Mouse (Mus musculus) skeletal muscle tissue, adult 2 months (tissue): ENCODE results near the gene Zfr.

Experiments
- DNase-seq: peaks from one replicate; pipeline ENCODE4 v3.0.0-alpha.2; 2012; ENCODE audit warnings: low read depth, low spot score

Zfr gene

DNA sequence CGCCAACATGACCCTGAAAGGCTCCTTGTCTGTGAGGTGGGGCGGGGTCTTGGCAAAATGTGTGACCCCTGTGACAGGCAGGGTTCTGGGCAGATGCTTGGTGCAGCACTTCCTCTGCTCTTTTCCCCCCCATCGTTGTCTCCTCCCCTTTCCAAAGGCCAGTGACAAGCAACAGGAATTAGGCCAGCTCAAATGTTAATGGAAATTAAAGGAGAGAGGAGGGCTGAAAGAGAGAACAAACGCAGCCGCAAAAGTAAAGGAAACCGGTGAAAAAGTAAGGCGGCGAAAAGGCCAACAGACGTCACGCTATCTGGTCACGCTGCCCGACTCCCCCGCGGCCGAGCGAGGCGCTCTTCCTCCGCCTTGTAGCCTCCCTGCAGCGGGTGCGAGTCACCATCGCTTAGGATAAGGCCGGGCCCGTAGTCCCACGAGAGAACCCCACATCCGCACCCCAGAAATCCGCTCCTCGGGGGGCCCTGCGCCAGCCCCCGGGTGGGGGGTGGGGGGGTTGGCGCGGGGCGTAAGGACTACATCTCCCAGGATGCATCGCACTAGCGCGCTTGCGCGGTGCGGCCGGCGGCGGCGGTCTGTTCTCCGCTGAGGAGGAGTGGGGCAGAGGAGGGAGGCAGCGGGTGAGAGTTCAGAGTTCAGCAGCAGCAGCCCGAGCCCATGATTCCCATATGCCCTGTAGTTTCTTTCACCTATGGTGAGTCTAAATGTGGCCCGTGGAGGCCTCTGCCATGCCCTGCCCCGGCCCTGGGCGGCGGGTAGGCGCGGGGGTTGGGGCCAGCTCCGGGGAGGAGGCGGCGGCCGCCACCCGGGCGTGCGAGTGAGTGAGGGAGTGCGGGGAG lies at the start of gene Zfr:
Zfr (plus strand) TSS at position 590 of the 851 bp plus-strand sequence.
- DNase-seq: peak; percentile 89

DNA sequence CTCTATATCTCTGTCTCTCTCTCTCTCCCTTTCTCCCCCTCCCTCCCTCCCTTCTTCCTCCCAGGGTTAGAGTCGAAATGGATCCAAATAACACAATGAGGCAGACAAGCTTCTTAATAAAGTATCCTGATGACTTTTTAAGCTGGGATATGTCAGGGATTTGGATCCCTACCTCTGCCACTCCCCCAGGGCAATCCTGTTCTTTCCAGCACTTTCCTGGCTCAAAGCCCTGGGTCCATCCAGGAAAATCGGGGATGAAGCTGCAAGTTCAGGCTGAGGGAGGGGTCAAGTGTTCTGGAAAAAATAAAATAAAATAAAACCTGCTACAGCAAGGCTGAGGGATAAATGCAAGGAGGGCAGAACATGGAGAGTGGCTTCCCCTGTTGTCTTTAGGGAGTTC lies 49.7 kb upstream of the Zfr start:
- no peak for DNase-seq

DNA sequence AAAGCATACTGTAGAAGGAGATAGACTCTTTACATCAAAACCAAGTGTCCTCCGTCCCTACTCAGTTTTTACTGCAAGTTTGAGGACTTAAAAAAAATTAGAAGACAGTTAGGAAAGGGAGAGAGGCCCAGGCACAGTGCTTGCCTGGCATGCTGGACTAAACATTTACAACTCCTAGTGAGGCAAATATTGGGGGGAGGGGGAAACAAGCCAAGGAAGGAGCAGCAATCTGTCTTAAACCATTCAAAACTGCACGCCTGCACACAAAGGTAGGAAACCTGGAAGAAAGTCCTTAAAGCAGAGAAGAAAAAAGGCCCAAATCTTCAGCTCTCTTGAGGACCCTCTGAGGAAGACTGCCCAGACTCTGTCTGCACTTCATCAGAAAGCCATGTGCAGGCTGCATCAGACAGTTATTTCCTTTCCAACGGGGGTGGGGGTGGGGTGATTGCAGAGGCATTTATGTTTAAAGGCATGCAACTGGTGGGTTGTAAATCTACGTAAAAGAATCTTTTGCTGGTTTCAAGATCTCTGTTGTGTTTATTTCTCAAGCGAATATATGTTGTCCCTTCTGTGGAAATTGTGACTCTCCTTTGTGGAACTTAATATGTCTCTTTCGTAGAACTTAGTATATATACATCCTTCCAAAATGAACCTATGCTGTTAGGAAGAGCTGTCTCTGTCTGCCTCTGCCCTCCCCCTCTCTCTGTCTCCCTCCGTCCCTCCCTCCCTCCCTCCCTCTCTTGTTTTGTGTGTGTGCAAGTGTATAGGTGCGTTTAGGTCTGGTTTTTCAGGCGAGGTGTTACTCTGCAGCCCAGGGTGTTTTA lies 49.0 kb upstream of the Zfr start:
- DNase-seq: no peak

DNA sequence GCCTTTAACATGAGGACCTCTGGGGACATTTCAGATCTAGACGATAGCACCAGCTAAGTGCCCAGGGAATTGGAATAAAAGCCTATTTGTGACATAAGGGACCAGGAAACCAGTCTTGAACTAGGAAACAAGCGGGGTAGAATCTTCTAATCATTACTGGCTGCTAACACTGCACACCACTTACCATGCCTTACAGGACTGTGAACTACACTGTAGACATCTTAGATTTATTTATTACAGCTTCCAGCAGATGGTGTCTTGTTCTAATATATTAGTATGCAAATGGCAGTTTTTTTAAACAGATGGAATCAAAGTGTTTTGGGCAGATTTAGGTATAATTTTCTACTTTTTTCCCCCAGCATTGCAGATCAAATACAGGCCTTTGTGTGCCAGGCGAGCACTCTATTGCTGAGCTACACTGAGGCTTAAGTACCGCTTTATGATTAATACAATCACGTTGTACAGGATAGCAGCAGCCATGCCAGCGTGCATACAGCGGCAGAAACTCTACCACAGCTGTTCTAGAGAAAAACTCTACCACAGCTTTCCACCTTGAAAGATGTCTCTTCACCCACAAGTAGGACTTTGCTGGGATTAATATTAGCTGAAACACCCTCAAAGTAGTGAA lies 44.8 kb upstream of the Zfr start:
- no peak for DNase-seq

DNA sequence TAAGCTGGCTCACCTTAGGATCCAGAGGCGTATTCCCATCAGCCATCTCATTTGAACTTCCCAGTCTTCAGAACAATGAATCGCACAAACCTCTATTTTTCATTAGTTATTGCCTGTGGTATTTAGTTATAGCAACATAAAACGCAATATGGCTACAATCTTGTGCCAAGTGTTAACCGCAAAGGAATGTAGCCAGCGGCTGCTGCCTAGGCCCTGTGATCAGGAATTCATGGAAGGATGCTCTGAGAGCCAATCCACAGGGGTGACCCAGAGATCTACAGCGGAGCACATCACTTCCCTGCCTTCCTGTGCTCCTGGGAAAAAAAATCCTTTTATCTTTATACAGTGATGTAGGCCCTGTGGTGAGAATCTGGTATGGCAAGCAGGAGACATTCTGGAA lies 43.2 kb upstream of the Zfr start:
- DNase-seq: no peak

DNA sequence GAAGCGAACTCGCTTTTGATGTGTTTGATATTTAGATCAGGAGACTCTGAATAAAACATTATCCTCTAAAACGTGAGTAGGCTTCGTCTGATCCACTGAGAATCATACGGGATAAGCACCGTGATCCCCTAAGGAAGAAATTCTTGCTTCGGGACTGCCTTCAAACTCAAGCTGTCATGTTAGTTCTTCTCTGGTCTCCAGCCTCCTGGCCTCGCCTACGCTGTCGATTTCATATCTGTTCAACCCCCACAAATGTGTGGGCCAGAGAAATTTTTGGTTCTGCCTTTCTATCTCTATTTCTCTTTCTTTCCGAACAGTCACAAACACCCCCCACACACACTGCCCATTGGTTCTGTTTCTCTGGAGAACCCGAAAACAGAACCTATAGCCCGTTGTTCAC lies 35.3 kb upstream of the Zfr start:
- no peak for DNase-seq

DNA sequence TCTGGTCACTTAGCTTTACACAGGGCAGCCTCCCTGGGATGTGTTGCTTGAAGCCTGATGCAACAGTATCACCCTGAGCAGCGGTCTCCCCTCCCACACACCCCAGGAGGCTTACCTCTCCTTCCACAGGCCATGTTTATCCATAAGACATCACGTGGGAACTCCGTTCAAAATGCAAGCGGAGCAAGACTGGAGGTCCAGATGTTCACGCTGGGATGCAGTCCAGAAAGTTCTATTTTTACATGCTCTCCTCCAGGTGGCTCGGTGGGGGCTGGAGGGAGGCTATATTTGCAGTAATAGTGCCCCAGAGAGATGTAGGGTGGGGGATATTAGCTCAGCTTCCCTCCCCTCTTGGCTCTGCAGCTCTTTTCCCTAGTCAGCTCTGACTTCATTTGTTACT lies 33.5 kb upstream of the Zfr start:
- DNase-seq: peak; percentile 70

DNA sequence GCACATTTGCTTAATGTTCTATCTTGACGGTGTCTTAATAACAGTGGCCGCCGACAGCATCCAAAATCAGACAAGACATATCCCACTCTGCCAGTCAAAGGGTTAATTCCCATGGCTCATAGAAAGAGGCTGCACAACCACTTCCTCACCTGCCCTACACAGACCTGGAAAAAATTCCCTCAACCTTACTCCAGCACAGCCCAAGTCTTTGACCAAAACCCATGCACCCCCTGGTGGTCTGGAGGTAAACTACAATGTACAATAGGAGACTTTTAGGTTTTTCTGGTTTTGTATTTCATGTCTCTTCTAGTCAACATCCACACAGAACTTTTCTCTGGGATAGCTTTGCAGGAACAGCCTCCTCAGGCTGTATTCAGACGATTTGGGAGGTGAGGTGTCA lies 32.8 kb upstream of the Zfr start:
- DNase-seq: no peak

DNA sequence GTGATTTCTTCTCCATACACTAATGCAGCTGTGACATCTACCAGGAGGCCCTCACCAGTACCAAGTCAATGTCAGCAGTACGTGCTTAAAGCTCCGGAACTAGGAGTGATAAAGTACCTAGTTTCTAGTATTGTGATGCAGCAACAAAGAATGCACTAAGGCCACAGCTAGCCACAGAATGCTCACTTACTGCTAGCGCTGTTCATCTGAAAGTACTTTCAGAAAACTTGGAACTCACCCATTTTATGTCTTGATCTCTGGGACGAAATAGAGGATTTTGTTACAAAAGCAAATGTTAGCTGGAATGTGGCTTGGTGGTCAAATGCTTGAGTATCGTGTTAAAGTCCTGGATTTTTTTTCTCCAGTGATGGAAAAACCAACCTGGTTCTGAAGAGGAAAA lies 30.0 kb upstream of the Zfr start:
- no peak for DNase-seq

DNA sequence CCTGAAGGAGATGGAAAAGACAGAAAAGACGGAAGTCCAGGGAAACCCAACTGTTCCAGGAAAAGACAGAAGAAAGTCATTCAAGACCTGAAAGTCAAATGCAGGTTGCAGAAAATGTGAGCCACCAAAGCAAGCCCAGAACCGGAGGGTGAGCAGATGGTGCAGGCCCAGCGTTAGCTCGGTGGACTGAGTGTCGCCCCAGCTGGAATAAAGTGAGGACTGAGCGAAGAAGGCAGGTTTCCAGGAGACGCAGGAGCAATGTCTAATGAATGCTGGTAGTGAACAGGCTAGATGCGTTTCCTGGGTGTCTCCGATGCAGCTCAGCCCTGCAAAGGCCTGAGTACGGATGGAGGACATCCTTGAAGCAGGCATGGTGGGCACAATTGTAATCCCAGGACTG lies 29.5 kb upstream of the Zfr start:
- no peak for DNase-seq

DNA sequence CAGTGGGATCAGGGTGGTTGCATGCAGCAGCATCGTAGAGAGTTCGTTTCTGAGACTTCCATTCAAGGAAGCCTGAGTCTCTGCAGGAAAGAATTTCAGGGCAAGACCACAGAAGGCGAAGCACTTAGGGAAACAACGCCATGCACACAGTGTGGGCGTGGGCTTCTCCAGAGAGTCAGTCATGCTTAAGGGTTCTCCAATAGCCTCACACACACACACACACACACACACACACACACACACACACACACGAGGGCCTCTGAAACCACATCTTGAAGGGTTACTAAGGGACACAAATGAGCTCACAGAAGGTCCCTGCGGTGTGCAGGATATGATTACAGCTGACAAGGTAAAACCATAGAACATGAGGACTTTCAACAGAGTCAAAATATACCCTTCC lies 27.5 kb upstream of the Zfr start:
- no peak for DNase-seq

DNA sequence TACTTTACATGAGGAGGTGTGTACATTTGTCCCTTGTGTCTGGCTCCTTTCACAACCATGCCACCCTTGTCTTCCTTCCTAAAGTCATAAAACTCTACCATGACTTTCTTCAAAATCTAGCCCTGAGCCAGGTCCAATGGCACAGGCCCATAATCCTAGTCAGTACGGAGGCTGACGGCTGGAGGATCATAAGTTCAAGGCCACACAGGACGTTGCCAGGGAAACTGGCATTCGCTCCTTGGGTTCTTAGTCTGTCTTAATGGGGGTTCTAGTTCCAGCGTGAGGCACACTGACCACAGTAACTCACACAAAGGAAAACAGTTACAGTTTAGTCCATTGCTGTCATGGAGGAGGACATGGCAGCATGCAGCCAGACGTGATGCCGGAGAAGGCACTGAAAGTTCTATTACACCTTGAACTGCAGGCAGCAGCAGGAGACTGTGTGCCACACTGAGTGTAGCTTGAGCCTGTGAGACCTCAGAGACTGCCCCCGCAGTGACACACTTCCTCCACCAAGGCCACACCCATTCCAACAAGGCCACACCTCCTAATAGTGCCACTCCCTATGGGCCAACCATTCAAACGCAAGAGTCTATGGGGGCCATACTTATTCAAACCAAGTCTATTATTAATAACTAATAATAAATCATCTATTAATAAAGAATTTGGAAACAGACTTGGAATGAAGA lies 26.5 kb upstream of the Zfr start:
- DNase-seq: no peak

DNA sequence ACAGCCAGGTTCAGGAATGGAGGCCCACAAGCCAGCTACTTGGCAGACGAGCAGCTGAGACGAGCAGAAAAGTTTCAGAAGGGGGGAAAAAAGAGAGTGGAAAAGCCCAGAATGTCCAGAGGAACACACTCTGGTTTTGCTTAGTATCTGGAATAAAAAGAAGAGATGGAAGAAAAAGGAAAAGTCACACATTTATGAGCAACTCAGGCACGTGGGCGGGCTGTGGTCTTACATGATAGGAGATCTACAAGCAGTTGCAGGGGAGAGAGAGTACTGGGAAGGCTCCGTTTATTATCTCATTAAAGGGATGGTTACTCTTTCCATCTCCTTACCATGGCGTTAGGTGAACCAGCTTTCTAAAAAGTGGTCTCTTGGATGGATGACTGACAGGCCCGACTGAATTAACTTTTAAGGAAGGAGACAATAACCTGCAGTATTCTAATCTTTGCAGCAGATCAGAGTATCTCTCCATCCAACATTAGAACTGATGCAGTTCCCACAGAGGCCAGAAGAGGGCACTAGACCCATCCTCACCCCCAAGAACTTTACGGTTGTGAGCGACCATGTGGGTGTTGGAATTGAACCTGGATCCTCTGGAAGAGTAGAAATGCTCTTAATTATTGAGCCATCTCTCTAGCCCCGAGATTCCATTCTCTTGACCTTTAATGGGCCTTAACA lies 25.7 kb upstream of the Zfr start:
- DNase-seq: no peak

DNA sequence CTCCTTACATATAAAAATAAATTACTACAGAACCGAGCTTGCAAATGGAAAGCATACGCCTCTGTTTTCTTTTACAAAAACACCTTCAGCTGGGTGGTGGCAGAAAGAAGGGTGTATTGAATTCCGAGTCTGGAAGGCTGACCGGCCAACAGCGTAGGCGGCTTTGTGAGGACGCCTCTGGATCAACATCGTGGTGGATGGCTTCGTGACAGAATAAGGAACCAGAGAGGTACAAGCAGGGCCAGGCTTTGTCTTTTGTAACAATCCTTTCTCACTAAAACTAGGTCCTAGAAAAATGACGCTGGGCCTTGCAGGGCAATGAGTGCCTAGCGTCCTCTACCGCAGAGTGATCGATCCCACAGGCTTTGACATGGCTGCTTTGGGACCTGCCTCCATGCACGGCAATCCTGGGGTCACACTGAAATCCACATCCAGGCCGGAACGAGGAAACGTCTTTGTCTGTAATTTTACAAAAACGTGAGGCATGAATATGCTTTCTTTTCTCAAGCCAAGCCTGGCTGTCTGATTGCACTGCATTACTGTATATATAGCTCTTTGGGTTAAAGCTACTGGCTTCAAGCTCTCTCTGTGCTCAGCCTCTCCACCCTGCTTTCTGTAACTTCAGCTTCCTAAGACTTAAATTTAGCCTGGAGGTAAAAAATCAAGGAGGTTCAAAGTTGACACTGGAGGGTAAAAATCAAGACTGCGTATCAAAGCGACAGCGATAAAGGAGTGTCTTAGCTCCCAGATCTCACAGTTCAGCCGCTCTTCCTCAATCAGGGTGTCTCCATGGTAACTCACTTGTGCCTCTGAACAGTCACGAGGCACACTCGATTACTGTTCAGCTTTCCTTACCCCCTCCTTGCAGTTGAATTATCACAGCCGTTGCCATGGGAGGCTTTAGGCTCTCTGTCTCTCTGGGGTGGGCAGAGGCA lies 24.3 kb upstream of the Zfr start:
- DNase-seq: no peak

DNA sequence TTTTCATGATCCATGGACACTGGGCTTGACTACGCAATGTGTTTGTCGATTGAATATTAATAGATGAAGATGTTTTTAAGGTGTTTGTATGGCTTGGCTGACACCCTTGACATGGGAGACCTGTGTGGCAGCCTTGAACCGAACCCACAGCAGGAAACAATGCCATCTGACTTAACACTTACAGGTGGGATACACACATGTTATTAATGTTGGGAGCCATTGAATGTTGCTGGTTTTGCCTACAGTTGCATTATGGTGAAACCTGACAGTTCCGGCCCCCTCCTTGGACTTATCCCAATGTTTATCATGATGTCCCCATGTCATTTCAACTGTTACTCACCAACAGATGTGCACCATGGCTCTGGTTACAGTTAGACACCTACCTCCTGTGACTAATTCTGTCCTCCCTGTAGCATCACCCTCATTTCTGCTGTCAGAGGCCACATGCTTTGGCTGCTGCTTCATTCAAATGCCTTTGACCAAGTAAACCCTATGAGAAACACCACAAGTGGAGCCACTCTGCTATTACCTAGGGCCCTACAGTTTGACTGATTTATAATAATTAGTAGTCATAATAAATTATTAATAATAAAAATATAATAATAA lies 23.6 kb upstream of the Zfr start:
- no peak for DNase-seq

DNA sequence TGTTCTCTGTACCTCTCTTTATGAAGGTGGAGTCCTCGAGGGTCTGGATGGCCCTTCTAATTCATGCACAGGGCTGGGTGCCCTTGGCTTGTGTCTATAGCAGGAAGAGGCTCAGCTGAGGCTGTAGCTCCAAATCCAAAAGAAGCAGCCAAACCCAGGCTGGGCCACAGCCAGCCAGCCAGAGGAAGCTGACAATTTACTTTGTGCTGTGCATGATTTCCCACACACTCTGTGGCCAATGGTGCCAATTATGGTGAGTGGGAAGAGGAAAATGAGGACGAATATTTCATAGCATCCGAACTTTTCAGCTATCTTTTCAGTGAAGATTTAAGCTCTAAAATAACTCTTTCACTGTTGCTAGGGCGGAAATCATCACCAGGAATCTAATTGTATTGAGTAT lies 21.2 kb upstream of the Zfr start:
- no peak for DNase-seq

DNA sequence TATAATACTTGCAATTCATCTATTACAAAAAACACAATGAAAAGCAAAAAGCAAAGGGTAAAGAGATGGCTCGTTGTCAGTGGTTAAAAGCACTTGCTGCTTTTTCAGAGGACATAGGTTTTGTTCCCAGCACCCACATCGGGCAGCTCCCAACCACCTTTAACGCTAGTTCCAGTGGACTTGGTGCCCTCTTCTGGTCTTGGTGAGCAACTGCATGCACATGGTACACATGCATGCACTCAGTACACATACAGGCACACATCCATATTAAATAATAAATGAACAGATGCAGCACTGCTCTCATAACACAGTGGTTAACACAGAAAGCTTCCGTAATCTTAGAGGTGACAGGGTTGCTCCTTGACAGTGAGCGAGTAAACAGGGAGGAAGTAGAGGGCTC lies 20.3 kb upstream of the Zfr start:
- no peak for DNase-seq

DNA sequence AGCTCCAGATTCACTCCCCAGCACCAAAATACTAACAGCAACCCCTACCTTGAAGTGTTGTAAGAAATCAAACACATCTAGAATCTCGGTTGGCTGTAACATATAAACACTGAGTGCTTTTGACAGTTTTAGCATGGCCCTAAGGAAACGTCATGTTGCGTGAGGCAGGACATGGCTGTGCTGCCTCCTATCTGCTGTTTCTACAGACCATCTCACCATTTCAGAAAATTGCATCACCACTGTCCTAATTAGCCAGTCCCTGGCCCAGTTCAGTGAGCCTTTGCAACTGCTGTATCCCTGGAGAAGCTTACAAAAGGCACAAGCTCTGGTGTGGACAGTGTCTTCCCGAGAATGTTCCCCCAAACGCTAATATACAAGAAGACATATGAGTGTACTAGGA lies 16.7 kb upstream of the Zfr start:
- DNase-seq: no peak

DNA sequence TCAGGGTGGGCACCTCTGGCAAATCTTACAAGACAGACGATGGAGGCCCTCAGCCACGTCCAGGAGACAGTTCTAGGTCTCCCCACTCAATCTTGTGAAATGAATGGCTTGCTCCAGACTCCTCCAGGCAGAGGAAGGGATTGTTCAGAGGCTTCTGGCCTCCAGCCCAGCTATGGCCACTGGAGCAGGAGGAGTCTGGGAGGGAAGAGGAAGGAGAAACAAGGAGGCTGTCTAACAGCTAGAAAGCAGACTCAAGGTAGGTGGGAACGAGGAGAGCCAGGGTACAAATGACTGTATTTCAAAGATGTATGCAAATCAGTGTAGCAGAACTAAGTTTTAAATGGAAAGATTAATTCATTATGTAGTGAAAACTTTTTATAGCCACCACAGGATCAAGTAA lies 13.9 kb upstream of the Zfr start:
- no peak for DNase-seq

DNA sequence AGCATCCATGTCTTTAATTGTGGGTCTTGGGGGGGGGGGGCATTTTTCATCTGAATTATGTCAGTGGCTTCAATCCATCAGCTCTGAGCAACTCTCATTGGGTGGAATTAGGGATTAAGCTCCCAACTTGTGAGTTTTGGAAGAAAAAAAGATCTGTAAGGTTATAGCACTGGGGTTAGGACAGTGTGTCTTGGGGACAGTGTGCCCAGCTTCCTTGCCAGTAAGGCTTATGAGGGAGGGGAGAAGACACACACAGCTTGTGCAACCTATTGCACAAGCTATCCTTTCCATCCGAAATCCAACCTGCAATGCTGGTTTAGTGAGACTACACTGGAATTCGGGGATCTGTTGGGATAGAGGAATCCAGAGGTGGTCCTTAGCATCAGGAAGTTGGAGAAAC lies 12.8 kb upstream of the Zfr start:
- no peak for DNase-seq
